Mouse (Mus musculus) kidney, postnatal 36 days (tissue): Measurements from ENCODE around the gene Creld2.

ENCODE experiments used
- DNase-seq, 2 experiments: peaks; one replicate each; pipeline ENCODE4 v3.0.0; 2021 to 2022; ENCODE audit warnings: mixed read lengths in 2 of 2

Creld2 gene

DNA sequence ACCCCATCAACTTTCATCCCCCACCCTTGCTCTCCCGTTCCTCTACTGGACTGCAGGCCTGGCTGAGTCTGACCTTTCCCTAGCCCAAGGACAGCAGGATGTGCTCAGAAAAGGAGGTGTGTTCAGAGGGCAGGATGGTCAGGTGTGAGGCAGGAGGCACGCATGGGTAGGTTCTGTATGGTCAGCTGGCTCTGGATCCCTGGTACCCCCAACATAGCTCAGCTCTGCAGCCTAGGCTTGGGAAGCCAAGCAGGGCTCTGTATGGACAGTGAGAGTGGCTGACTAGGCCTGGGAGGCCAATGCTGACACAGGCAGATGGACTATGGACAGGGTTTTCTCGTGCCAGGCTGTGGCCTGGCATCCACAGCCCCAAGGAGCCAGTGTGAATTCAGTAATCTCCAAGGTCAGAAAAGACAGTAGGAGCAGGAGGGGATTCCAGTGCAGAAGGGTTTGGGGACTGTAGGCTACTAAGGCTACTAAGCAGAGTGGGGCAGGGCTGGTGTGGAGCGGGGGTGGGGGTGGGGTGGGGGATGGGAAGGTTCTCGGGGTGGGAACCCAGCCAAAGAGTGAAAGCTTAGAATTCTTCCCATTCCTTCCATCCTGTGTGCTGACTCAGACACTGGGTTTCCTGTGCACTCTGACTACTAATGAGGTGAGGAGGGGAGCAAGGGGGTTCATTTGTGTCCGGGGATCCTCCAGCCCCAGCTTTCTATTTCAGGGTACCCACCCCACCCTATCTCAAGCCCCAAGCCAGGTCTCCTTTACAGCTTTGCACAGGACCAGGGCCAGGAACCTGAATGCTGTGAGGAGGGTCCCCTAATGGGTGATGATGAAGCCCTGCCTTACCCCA, 34.9 kb downstream of the Creld2 start:
- peak; percentile 79 to 93 for DNase-seq

DNA sequence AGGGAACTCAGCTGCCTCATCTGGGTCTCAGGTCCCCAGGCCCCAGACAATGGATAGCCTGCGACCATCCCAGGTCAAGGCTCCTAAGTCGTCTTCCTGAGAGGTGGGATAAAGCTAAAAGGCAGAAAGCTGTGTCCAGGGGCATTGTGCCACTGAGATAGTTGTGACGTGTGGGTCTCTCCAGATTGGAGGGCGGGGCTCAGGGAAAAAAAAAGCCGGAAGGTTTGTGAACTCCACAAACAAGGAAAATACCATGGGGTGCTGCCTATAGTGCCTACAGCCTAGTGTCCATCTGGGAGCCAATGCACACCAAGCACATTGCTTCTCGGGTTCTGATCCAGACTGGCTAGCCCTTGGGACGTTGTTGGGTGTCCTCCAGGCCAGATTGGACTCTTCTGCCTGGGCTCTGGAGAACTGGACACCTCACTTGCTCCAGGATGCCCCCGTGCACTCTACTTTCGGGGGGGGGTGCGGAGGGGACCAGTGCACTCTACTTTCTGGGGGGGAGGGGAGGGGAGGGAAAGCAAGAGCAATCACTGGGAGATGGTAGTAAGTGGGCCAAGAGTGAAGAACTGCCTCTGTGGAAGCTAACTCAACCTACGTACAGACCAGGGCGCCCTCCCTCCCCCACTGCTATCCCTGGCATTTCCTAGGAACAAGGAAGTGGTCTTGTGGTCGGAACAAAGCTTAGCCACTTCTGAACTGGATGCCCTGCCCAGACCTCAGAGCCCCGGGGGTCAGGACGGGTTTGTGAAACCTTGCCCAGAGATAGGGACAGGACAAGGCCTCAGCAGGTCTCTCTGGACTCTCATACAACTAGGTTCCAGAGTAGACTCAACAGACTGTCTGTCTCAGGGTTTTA, 35.8 kb downstream of the Creld2 start:
- DNase-seq, result peak; percentile 66 to 68

DNA sequence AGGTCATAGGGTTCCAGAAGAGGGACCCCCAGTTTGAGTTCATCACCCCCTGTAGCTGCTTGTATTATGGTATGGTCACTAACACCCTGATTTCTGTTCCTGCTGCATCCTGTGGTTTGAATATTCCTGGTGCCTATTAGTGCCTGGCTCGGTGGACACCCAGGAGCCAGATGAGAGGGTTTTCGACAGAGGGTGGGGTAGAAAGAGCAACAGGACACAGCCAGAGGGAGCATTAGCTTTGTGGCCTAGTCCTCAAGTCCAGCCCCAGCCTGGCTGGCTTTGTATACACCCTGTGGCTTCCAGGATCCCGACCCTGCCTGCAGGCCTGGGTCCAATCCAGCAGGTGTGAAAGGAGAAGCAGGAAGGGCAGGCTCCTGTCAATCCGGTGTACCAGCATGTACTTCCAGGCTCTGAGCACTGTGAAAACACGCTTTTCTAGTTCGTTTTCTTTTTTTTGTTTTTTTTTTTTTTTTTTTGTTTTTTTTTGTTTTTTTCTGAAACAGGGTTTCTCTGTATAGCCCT, 36.5 kb downstream of the Creld2 start:
- peak in 1 of 2 experiments; percentile 49 for DNase-seq

DNA sequence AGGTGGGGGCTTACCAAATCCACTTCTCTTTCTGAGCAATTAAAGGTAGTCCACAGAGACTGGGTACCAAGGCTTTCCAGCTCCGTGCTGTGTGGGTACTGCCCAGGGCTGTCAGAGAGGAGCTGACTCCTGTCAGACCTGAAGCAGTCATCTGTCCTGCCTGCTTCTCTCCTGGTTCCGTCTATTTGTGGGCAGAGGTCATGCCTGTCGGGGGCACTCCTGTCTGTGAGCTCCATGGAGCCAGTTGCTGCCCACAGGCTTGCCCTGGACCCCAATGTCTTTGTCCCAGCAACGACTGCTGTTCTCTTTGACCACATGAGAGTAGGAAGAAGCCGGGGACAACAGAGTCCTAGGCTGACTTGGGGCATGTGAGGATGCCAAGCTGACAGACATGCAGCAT, 37.2 kb downstream of the Creld2 start:
- no peak for DNase-seq

DNA sequence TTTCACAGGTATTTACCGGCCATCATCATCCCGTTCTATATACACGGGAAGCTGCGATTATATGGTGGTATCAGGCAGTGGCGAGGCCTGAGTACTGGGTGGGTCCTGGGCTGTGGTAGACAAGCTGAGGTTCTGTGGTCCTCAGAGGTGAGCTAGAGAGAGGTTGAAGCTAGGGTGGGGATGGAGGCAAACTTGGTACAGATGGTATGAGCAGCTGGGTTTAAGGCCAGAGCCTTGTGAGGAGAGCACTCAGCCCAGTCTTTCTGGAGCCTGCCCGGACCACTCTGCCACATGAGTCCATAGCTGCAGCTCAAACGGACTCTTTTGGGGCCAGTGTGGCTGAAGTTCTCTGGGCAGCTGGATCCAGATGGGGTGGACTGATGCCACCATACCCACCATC, 37.9 kb downstream of the Creld2 start:
- DNase-seq, result no peak

DNA sequence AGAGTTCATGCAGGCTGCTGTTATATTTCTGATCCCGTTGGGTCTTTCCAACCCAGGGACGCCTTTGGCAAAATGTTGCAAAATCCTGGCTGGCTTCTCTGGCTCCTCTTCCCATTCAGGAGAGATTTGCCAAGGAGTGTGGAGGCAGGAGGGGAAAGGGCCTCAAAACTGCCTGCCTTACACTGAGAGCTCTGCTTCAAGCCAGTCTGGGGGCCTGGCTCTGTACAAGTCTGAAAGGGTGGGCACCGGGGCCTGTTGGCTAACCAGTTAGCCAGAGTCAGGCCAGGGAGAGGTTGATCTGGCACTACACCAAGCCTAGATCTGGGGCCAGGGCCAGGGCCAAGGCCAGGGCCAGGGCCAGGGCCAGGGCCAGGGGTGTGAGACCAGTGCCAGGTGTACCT, 38.7 kb downstream of the Creld2 start:
- peak; percentile 63 to 64 for DNase-seq

DNA sequence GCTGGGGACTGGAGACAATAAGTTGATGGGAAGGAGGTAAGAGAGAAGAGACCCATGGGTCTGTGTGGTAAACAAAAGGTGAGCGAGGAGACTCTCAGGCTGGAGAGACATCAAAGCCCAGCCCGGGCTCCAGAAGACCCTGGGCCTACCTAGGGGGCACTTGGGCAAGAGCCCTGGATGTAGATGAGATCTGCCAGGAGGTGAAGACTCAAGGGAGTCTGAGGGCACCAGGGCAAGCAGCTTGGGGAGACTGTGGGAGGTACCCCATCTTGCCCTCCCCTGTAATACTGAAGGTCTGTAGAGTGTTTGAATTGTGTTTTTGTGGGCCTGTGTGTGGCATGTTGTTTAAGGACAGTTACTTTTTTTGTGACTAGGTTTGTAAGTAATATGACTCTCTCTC, 39.3 kb downstream of the Creld2 start:
- no peak for DNase-seq

DNA sequence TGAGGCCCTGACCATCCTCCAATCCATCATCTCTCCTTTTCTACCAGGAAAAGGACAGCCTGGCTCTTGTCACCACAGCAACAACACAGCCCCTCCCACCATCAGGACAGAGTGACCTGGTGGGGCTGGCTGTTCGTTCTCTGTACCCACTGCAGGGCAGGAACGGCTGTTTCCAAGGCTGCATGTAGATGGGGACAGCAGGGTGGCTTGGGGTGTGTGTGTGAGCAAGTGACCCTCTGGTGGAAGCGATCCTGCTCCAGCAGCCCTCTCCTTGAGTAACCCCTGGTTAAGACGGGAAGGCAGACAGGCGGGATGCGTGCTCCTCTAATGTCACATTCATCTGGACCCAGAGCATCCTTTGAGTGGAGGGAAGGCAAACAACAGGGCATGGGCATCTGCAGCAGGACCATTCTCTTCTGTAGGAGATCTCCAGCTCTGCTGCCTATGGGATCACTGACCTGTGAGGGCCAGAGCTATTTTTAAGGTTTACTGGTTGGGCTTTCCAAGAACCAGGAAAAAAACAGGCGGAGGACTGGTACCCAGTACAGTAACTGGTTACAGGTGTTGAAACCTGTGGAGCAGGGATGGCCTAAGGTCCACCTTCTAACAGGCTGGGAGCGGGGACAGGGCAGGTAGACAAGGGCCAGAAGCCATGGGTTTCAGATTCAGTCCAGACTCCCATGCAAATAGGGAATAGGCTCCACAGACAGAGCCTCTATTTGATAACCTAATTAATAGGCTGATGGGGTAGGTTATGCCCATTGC, 39.9 kb downstream of the Creld2 start:
- no peak for DNase-seq

DNA sequence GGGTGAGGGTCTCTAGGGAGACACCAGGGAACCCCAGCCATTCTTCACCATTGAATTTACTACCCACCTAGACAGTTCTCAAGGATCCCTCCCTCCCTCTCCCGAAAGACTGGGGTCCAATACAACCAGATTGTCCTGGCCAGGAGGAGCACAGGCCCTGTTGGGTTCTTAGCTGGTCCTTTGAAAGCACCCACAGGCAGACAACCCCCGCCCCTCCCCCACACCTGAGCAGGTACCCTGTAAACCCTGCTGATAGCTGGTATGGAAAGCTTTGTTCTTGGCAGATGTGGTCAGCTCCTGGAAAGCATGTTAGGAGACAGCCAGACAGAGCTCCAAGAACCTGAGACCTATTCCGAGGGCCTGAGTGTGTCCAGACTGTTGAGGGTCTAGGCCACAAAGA, 41.3 kb downstream of the Creld2 start:
- DNase-seq, result no peak

DNA sequence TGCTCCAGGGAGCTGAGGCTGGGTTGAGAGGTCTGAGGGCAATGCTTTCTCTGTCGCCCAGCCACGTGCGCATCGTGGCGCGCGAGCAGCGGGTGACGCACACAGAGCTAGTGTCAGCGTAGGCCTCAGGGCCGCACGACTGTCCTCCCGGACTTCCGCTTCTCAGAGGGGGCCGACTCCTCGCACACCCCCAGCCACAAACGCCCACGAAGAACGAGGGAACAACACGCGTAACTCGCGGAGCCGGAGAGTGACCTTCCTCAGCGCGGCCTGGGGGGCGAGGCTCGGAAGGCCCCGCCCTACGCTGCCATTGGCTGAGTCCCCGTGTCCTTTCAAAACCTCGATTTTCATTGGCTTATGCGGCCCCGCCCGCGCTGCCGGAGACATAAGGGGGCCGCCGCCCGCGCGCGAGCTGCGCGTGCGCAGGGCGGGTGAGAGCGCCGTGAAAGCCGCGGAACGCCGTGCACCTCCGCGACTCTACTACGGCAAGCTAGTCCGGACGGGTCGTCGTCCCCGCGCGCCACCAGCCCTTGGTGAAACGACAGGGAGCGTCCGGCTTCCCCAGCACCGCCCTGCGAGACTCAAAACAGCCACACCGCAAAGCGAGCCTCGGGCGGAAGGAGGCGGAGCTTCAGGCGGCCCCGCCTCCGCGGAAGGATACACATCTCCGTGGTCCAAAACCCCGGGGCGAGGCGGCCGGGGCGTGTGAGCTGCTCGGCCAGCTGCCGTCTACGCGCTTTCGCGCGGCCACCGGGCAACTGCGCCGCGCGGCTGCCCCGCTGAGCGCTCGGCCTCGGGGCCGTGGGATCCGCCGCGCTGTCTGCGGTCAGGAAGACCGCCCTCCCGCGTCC, 42.6 kb downstream of the Creld2 start, which contains the start of gene Pim3:
Pim3 (plus strand) TSS at position 415 of the 851 bp plus-strand sequence.
- peak; percentile 98 to 99 for DNase-seq

DNA sequence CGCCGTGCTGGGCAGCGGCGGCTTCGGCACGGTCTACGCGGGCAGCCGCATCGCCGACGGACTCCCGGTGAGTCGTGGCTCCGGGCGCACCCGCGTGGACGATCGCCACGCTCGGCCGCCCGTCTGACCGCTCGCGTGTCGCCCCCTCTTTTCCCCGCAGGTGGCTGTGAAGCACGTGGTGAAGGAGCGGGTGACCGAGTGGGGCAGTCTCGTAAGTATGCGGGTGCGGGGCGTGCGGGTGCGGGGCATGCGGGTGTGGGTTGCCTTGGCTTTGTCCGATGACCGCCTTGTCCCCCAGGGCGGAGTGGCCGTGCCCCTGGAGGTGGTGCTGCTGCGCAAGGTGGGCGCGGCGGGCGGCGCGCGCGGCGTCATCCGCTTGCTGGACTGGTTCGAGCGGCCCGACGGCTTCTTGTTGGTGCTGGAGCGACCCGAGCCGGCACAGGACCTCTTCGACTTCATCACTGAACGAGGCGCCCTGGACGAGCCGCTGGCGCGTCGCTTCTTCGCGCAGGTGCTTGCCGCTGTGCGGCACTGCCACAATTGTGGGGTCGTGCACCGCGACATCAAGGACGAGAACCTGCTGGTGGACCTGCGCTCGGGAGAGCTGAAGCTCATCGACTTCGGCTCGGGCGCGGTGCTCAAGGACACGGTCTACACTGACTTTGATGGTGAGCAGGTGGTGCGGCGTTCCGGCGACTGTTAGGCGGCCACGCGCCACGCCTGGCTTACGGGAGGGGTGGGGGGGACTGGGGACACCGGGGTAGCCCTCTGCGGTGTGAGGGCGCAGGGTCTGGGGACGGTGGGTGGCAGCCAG, 43.6 kb downstream of the Creld2 start:
- DNase-seq, result peak; percentile 47 to 69

DNA sequence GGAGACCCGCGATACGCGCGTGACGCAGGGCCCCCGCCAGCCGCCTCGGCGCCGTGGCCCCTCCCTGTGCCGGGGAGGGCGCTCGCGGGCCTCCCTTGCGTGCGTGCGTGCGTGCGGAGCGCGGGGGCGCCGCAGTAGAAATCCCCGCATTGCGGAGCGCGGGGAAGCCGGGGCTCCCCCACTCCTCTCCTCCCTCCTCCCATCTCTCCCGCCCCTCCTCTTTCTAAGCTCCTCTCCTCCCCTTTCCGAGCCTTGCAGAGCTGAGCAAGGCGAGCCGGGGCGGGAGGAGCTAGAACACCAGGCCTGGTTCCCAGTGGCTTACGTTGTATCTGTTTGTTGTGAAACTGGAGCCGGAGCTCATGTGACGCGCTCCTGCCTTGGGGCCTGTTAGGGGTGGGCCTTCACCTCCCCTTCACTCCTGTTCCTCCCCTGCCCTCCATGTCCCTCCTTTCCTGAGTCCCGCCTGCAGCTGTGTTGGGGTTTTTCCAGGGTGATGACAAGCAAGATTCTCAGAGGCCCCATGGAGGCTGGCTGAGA, 44.3 kb downstream of the Creld2 start:
- peak; percentile 93 to 96 for DNase-seq

DNA sequence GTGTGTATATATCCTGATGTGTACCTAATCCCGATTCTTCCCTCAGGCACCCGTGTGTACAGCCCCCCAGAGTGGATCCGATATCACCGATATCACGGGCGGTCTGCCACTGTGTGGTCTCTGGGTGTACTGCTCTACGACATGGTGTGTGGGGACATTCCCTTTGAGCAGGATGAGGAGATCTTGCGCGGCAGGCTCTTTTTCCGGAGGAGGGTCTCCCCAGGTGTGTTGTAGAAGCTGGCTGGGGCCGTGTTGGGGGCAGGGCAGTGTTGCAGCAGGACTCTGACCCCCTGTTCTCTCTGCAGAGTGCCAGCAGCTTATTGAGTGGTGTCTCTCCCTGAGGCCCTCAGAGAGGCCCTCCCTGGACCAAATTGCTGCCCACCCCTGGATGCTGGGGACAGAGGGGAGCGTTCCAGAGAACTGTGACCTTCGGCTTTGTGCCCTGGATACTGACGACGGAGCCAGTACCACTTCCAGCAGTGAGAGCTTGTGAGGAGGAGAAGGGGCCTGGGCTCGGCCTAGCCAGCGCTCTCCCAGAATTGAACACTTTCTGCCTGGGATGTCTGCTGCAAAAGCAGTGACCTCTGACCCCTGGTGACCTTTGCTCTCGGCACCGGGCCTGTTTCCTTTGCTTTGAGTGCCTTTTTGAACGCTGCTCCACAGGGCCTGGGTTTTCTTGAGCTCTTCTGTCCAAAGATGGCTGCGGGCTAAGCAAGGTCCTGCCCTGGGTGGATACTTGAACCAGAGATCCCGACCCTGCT, 45.0 kb downstream of the Creld2 start:
- peak; percentile 82 to 90 for DNase-seq

DNA sequence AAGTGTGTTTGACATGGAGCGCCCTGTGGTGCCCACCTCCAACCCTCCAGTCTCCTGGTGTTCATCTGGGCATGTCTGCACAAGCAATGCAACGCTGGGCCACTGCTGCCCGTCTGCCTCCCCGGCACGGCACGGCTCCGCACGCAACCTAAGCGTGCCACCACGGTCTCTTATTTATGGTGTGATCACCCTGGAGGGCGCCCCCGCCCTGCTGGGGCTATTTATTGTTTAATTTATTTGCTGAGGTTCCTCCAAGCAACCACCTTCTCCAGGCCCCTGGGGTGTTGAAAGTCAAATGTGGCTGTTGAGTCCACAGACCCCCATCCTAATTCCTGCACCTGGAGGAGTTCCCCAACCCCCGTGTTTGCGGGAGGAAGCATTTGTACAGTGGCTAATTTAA, 45.6 kb downstream of the Creld2 start:
- no peak for DNase-seq

DNA sequence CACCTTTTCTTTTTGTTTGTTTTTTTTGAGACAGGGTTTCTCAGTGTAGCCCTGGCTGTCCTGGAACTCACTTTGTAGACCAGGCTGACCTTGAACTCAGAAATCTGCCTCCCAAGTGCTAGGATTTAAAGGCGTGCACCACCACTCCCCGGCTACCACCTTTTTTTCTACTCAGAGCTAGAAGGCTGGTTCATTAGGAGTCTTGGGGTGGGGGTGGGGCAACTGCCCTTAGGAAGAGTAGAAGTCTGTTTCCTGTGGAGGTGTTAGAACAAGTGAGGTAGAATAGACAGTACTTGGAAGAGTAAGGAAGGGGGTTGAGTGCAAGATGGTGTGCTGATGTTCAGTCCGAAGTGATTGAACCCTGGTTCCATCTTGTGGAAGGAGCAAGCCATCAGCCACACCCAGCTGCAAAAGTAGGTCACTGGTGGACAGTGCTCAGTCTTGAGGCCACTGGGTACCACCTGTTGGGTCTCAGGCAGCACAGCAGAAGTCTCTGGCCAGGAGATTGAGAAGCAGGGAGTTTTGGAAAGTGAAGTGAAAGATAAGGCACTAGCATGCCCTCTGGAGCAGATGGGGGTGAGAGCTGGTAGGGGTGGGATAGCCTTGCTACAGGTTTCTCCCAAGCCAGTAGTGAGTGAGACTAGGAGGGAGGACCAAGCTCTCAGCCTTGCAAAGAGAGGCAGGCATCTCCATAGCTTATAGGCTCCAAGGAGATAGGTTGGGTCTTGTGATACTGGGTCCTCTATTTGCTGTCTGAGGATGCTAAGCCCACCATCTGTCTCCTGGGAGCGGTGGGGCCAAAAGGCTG, 46.6 kb downstream of the Creld2 start:
- peak; percentile 53 to 57 for DNase-seq

DNA sequence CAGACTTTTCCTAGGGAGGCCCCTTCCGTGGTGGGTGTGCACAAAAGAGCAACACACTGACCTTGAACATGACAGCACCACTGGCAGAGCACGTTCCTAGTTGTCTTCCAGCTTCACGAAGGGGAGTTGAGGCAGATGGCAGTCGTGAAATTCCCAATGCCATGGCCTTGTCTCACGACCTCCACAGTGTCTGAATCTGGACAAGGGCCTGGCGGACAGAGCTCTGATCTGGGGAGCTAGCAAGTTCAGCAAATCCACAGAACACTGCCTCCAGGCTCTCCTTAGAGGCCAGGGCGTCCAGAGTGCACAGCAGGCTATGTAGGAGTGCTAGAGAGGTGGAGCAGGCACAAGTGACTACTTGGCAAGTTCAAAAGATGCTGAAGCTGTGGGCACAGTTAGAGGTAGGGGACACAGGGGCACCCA, 47.5 kb downstream of the Creld2 start:
- DNase-seq, result peak; percentile 69 to 74

DNA sequence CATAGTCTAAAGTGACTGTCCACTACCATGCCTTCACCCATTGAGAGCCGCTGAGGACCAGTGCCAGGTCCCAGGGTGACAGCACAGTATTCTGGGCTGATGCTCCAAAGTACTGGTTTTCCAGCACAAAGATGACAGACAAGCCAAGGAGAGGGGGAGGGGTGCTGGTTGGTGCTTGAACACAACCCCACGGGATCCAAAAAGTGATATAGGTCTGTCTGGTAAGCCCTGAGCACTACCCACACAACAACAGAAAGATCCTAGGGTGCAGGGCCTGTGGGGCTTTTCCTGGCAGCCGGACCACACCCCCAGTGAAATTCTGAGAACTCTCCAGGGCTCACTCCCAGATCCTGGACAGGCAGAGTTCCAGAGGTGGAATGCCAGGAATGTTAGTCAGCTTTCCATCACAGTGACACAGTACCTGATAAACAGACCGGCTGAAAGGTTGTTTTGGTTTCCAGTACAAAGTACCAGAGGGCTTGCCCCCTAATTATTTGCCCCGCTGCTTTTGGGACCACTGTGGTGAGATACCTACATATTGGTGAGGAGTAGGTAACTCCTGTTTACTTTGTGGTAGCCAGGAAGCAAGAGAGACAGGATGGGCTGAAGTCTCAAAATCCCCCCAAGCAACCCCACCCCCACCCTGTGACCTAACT, 48.0 kb downstream of the Creld2 start:
- DNase-seq, result peak; percentile 85 to 94
